Mouse (Mus musculus): ENCODE results near the gene Olfr1101.

DNA sequence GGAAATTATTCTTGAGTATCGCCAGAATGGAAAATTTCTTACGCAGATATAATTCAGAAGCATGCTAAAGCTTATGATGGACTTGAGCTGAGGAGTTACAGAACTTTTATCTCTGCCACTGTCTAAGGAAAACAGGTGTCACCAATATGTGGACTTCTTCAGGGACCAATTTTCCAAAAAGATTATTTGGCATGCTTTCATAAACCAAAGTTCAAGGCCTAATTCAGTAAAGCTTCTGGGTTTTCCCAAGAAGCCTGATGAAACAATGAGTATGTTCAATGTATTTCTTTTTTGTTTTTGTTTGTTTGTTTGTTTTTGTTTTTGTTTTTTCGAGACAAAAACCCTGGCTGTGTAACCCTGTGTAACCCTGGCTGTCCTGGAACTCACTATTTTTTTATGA lies 11.2 kb downstream of the Olfr1101 start, which contains the start of gene Olfr1100:
- no peak for TF ChIP-seq CTCF (IDR thresholded peaks at IDR 0.05; ENCODE audit: extremely low read depth, insufficient read depth, insufficient read length, insufficient replicate concordance)
- no peak for TF ChIP-seq POLR2A (IDR thresholded peaks at IDR 0.05; ENCODE audit: low read depth, low read length)

Data from spleen, adult 2 months (tissue).